Mouse (Mus musculus): ENCODE results near the gene Frzb.

GRCm38 (mm10) chr2:80386255-80386654 is 61.2 kb downstream of the Frzb start:
- no peak for TF ChIP-seq CTCF (IDR thresholded peaks at IDR 0.05; ENCODE audit: extremely low read depth, insufficient read depth, insufficient read length, insufficient replicate concordance)
- no peak for TF ChIP-seq POLR2A (IDR thresholded peaks at IDR 0.05; ENCODE audit: low read depth, low read length)

All from spleen, adult 2 months (tissue).